Mouse (Mus musculus): Measurements from ENCODE around the gene Slc35b2.

DNA sequence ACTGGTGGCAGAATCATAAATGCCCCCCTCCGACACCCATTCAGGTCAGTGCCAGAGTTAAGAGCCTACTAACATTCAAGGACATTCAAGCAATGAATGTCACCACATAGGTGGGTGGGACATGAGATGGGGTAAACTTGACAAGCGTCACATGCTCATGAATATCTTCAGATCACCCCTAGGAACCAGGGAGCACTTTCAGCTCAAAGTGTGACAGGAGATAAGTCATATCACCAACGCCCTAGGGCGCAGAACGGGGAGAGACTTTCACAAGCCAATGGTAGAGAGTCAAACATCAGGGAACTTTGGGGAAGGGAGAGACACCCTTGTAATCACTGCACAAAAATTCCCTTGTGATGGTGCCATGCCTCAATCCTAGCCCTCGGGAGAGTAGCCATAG, 18.5 kb downstream of the Slc35b2 start:
- TF ChIP-seq POLR2A (IDR thresholded peaks at IDR 0.05; ENCODE audit: borderline replicate concordance, low read depth, low read length) (no peak), CTCF (IDR thresholded peaks at IDR 0.05; ENCODE audit: low read depth, low read length) (no peak)

Data from bone marrow macrophage, adult 2 months (primary cell).